Mouse (Mus musculus): Measurements from ENCODE around the gene Hnrnpdl. TPM values are rescaled to one million over a fixed set of nuclear protein-coding genes. Genes with fewer than 3 reads are reported as not detected.
A peak's percentile ranks its signal among the peaks of the same experiment; 100 is the strongest.

Hnrnpdl gene
- total and polyA plus RNA-seq, 3 experiments = 153 to 239 TPM; not detected in 1

DNA sequence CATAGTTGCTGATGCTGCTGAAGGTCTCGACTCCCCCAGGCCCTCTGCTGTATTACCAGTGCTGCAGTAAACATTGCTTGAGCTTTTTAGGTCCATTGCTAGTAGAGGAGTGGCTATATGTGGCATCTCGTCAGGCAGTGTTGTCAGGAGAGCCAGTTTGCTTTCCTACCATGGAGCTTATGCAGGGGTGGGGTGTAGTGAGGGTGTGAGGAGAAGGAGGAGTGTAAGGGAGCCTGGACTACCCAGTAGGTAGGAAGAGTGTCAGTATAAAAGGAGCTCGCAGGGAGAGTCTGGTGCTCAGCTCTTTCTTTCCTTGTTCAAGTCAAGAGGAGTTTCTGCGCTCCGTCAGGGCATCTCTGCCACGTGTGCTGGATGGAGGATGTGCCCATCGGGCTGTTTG, 13.3 kb upstream of the Hnrnpdl start:
- no peak overlapping the region for H3K4me3 ChIP-seq (ENCODE audit: control insufficient read depth in 1 of 2, insufficient read depth in 1 of 2, low read depth in 2 of 2, low read length in 2 of 2)
- peaks cover 2 to 17% of the 10 kb centered on the region in 2 experiments; a peak in 3 of 4 replicates for H3K36me3 ChIP-seq (ENCODE audit: control insufficient read depth in 1 of 2, insufficient read depth in 2 of 2, low read length in 2 of 2)
- no peak overlapping the region for H3K9ac ChIP-seq (ENCODE audit: control insufficient read depth, low read depth, low read length, poor library complexity, severe bottlenecking)

DNA sequence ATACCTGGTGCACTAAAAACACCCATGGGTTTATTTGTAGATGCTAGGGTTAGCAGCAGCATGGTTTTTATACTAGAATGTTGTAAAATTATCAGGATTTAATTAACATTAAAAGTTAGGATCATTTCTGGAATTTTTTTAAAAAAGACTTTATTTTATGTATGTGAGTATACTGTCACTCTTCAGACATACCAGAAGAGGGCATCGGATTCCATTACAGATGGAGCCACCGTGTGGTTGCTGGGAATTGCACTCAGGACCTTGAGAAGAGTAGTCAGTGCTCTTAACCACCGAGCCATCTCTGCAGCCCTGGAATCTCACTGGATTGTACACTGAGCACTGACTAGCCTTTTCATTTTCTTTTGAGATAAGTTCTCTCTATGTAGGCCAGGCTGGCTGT, 10.4 kb upstream of the Hnrnpdl start:
- H3K9ac ChIP-seq (ENCODE audit: control insufficient read depth, low read depth, low read length, poor library complexity, severe bottlenecking) = no peak overlapping the region
- no peak for TF ChIP-seq TAL1 (IDR thresholded peaks at IDR 0.05; ENCODE audit: low read length)
- TF ChIP-seq CTCF (IDR thresholded peaks at IDR 0.05 in 2 of 3, conservative IDR thresholded peaks at IDR 0.05 in 1 of 3; ENCODE audit: control insufficient read depth in 1 of 3, insufficient read depth in 1 of 3, low read depth in 2 of 3, low read length in 3 of 3, poor library complexity in 1 of 3, severe bottlenecking in 1 of 3) = peak in 2 of 3 experiments; percentile 7 to 23; a peak in 2 of 6 replicates
- no peak for TF ChIP-seq ZMIZ1 (IDR thresholded peaks at IDR 0.05; ENCODE audit: low read depth, low read length)
- peaks cover 72% of the 10 kb centered on the region for H3K79me2 ChIP-seq (ENCODE audit: control insufficient read depth, insufficient read depth, low read length, poor library complexity)
- no peak overlapping the region for H3K4me3 ChIP-seq (ENCODE audit: control insufficient read depth in 1 of 2, insufficient read depth in 1 of 2, low read depth in 2 of 2, low read length in 2 of 2)
- H3K27ac ChIP-seq (ENCODE audit: control insufficient read depth, low read depth, low read length) = no peak overlapping the region
- peaks cover 2 to 7% of the 10 kb centered on the region in 2 experiments; a peak in 2 of 4 replicates for H3K4me1 ChIP-seq (ENCODE audit: control insufficient read depth in 1 of 2, insufficient read depth in 2 of 2, low read length in 2 of 2)
- peaks cover 2 to 7% of the 10 kb centered on the region in 2 experiments; a peak in 3 of 4 replicates for H3K36me3 ChIP-seq (ENCODE audit: control insufficient read depth in 1 of 2, insufficient read depth in 2 of 2, low read length in 2 of 2)
- no peak for DNase-seq (ENCODE audit: low read depth, low spot score)
- H3K27me3 ChIP-seq (ENCODE audit: control insufficient read depth in 1 of 2, insufficient read depth in 2 of 2, low read length in 2 of 2) = no peaks in the 10 kb centered on the region
- H3K9me3 ChIP-seq (replicated peaks; ENCODE audit: insufficient read depth, low read length) = no peaks in the 10 kb centered on the region

More for the DNA sequence above, 13.3 kb upstream of the Hnrnpdl start:
- DNase-seq (ENCODE audit: low read depth, low spot score) = no peak
- Histone ChIP-seq H3K4me1 (ENCODE audit: control insufficient read depth in 1 of 2, insufficient read depth in 2 of 2, low read length in 2 of 2) (peaks cover 7 to 15% of the 10 kb centered on the region in 2 experiments; a peak in 3 of 4 replicates), H3K79me2 (ENCODE audit: control insufficient read depth, insufficient read depth, low read length, poor library complexity) (peaks cover 57% of the 10 kb centered on the region), H3K27me3 (ENCODE audit: control insufficient read depth in 1 of 2, insufficient read depth in 2 of 2, low read length in 2 of 2) (no peaks in the 10 kb centered on the region), H3K9me3 (replicated peaks; ENCODE audit: insufficient read depth, low read length) (no peaks in the 10 kb centered on the region), H3K27ac (ENCODE audit: control insufficient read depth, low read depth, low read length) (no peak overlapping the region)
- no peak for TF ChIP-seq BHLHE40 (IDR thresholded peaks at IDR 0.05; ENCODE audit: borderline replicate concordance, low read depth, low read length)
- no peak for TF ChIP-seq E2F4 (IDR thresholded peaks at IDR 0.05; ENCODE audit: borderline replicate concordance, low read depth, low read length)
- no peak for TF ChIP-seq CHD2 (IDR thresholded peaks at IDR 0.05; ENCODE audit: low read length)
- TF ChIP-seq ZKSCAN1 (IDR thresholded peaks at IDR 0.05; ENCODE audit: low read depth, low read length) = no peak
- TF ChIP-seq NELFE (IDR thresholded peaks at IDR 0.05; ENCODE audit: low read depth, low read length) = no peak
- TF ChIP-seq SIN3A (IDR thresholded peaks at IDR 0.05; ENCODE audit: low read length) = no peak
- TF ChIP-seq POLR2AphosphoS2 (IDR thresholded peaks at IDR 0.05; ENCODE audit: low read length) = no peak
- no peak for TF ChIP-seq TAL1 (IDR thresholded peaks at IDR 0.05; ENCODE audit: low read length)
- TF ChIP-seq SMC3 (IDR thresholded peaks at IDR 0.05; ENCODE audit: low read depth, low read length) = no peak
- no peak for TF ChIP-seq ELF1 (IDR thresholded peaks at IDR 0.05; ENCODE audit: low read depth, low read length)
- no peak for TF ChIP-seq GABPA (IDR thresholded peaks at IDR 0.05; ENCODE audit: low read depth, low read length)
- no peak for TF ChIP-seq MEF2A (IDR thresholded peaks at IDR 0.05; ENCODE audit: extremely low read depth, insufficient replicate concordance, low read depth, low read length, poor library complexity, severe bottlenecking)
- TF ChIP-seq ZMIZ1 (IDR thresholded peaks at IDR 0.05; ENCODE audit: low read depth, low read length) = no peak
- TF ChIP-seq JUND (IDR thresholded peaks at IDR 0.05; ENCODE audit: low read depth, low read length) = no peak
- TF ChIP-seq POLR2A (IDR thresholded peaks at IDR 0.05; ENCODE audit: control insufficient read depth in 1 of 2, insufficient read depth in 1 of 2, low read depth in 1 of 2, low read length in 2 of 2, poor library complexity in 1 of 2) = no peak
- TF ChIP-seq ZC3H11A (IDR thresholded peaks at IDR 0.05; ENCODE audit: low read depth, low read length) = no peak
